Mouse (Mus musculus) thymus, adult 2 months (tissue): Measurements from ENCODE around the gene Agt.

Experiments
- CTCF ChIP-seq: fragments of 200-500 bp; IDR thresholded peaks from 2 replicates; pipeline ENCODE4 v1.5.1; 2012; ENCODE audit warnings: mild to moderate bottlenecking, control low read depth, low read length, moderate library complexity, borderline replicate concordance; ENCODE audit not compliant: control insufficient read depth, poor library complexity, insufficient read depth; ENCODE audit errors: extremely low read depth
- POLR2A ChIP-seq: fragments of 200-500 bp; IDR thresholded peaks from 2 replicates; pipeline ENCODE4 v1.6.1; 2012; ENCODE audit warnings: mild to moderate bottlenecking, low read length, control low read depth, moderate library complexity; ENCODE audit not compliant: control insufficient read depth, poor library complexity, insufficient read depth; ENCODE audit errors: extremely low read depth

- TF ChIP-seq CTCF (no peak), POLR2A (no peak)
Observed at GRCm38 (mm10) chr8:124530556-124530955, 39.0 kb downstream of the Agt start.
